Mouse (Mus musculus): Measurements from ENCODE around the gene Mthfd1l.

DNA sequence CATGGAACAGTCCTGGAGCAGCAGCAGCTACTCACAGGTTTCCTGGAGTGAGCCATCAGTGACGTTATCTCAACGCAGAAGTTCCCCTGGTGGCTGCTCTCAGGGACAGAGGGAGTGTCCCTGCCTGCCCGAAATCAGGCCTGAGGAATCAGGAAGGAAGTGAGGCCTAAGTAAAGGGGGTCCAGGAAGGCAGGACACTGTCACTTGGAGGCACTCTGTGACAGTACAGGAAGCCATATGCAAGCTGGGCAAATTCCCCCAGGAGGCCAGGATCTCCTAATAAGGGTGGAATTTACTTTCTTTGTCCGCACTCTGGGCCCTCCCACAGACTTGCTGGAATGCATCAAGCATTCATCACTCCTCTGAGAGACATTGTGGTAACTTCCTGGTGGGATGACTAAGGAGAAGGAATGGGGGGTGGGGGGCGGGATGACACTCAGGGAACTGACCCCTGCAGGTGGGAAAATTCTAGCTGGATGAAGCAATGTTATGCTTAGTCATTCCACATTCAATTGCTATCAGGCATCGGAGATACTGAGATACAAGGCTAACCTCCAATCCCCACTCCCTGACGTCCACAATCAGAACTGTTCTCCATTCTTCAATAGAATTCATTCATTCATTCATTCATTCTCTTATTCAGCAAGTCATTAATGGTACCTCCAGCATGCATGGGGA, 134.9 kb downstream of the Mthfd1l start:
- TF ChIP-seq POLR2A (IDR thresholded peaks at IDR 0.05; ENCODE audit: insufficient read depth, low read length) (no peak), EP300 (IDR thresholded peaks at IDR 0.05; ENCODE audit: insufficient read depth, low read depth, low read length) (peak; percentile 75)
